Mouse (Mus musculus): ENCODE measurements around the gene Slc1a4.

Gene Slc1a4

GRCm38 (mm10) chr11:20332561-20333514 lies at the start of gene Slc1a4:
Gene Slc1a4, minus strand, starts transcription at chr11:20332713.
- DNase-seq (ENCODE audit: low spot score in 2 of 2), result peak; percentile 79 to 80

DNA sequence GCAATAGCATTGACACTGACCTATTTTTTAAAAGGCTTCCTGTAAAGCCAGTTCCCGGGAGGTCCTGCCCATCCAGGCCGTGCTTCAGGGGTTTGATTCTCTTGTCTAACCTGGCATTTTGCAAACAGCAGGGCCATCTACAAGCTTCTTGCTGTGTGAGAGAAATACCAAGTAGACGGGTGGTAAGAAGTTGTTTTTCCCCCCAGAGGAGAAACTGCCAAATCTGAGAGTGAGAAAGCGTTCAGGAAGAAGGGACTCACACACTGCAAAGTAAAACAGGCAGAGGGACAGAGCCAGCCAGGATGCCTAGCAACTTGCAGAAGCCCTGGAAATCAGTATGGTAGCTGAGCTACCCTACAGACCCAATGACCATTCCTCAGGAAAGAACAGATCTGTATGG lies 47.6 kb upstream of the Slc1a4 start:
- DNase-seq (ENCODE audit: low spot score in 2 of 2), result no peak

GRCm38 (mm10) chr11:20376642-20377041 lies 44.1 kb upstream of the Slc1a4 start:
- no peak for DNase-seq (ENCODE audit: low spot score in 2 of 2)

DNA sequence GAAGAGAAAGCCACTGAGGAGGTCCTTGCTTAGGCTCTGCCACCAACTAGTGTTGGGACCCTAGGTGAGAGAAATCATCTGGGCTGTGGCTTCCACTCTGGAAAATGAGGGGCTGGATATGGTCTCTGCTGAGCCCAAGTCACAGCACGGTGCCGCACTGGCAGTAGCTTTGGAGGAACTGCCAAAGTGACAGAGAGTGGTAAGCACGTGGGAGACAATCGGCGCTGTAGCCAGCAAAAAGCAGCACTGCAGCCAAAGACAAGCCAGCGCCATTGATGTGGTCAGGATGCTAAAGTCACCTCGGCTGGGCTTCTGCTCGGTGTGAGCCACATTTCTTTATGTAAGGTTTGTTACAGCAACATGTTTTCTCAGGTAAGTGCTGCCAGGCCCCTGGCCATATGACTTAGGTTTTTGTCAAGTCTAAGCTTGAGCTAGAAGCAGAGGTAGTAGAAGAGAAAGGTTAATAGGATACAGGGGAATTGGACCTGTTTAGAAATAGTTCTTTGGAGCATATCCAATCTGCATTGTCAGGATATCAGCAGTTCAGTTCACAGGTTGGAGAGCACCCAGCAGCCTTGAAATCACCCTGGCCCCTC lies 40.2 kb upstream of the Slc1a4 start:
- no peak for DNase-seq (ENCODE audit: low spot score in 2 of 2)

GRCm38 (mm10) chr11:20370486-20370885 lies 38.0 kb upstream of the Slc1a4 start:
- no peak for DNase-seq (ENCODE audit: low spot score in 2 of 2)

DNA sequence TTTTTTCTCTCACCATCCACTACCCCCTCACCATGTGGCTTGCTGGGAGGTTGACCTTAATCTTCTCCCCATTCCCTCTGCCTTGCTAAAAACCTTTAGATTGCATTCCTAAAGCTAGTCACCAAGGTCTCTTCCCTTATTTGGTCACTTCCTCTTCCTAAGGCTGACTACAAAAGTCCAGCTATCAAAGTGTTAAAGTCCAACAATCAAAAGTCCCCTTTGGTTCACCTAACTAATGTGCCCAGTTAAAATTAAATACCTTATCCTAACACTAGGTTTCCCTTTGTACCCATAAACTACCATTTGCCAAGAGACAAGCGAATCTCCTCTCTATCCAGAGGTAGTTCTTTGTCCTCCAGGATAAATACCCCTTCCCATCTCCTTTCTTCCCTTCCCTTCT lies 33.9 kb upstream of the Slc1a4 start:
- no peak for DNase-seq (ENCODE audit: low spot score in 2 of 2)

- DNase-seq (ENCODE audit: low spot score in 2 of 2), result no peak
Measured at GRCm38 (mm10) chr11:20361354-20361753, 28.8 kb upstream of the Slc1a4 start.

- no peak for DNase-seq (ENCODE audit: low spot score in 2 of 2)
Measured at GRCm38 (mm10) chr11:20357684-20358447, 25.4 kb upstream of the Slc1a4 start.

DNA sequence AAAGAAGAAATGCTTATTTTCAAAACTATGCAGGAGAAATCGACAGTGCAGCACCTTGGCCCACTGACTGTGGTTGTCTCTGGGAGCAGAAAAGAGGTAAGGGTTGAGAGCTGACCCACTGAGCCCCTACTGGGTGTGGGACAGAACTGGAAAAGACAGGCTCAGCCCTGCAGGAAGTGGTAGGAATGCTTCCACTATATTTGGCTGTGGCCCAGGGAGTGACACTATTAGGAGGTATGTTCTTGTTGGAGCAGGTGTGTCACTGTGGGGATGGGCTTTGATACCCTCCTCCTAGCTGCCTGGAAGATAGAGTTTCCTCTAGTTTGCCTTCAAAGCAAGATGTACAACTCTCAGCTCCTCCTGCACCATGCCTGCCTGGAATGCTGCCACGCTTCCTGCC lies 16.0 kb upstream of the Slc1a4 start:
- no peak for DNase-seq (ENCODE audit: low spot score in 2 of 2)

DNA sequence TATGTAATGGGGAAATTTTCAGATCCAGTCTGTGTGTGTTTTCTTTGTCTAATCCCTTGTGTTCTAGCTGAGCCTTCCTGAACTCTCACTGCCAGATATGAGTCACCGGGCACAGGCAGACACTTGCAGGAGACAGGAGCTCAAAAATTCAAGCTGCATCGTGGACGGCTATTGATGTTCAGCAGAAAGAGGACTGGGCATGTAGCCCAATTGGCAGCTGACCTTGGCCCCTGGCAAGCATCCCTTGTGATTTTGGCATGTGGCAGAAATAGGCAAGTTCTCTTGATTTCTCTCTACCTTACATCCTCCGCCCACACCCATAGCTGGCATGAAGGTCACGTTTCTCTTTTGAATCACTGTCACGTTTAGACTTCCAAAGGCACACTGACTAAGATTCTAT lies 15.0 kb upstream of the Slc1a4 start:
- DNase-seq (ENCODE audit: low spot score in 2 of 2), result no peak

- no peak for DNase-seq (ENCODE audit: low spot score in 2 of 2)
Measured at GRCm38 (mm10) chr11:20346369-20346768, 13.9 kb upstream of the Slc1a4 start.

GRCm38 (mm10) chr11:20343952-20344351 lies 11.4 kb upstream of the Slc1a4 start:
- DNase-seq (ENCODE audit: low spot score in 2 of 2), result no peak

DNA sequence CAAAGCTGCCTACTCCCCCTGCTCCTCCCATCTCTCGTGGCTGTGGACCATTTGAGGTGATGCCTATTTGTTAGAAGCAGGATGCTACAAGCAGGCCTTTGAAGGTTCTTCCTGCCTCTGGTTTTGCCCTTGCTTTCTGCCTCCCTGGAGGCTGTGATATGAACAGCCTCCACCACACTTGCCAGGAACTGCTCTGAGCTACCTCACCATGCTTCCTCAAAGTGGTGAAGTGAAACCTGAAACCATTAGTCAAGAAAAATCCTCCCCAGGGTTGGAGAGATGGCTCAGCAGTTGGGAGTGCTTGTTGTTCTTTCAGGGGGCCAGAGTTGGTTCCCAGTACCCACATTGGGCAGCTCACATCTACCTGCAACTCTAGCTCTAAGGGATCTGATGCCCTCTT lies 9.1 kb upstream of the Slc1a4 start:
- no peak for DNase-seq (ENCODE audit: low spot score in 2 of 2)

DNA sequence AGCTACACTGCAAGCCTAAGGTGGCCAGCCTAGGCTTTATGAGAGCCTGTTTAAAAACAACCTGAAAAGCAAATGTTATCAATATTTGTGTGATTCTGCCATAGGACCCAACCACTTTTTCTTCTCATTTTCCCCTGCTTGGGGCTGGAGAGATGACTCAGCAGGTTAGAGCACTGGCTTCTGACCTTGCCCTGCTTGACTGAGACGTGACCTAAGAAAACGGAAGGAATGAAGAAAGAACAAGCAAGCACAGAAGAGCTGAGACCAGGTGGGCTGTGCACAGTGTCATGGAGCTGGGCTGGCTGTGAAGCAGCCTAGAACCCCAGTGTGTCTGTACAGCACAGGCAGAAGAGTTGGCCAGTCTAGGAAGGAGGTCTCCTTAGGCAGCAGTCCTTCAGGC lies 6.2 kb upstream of the Slc1a4 start:
- no peak for DNase-seq (ENCODE audit: low spot score in 2 of 2)

- no peak for DNase-seq (ENCODE audit: low spot score in 2 of 2)
Measured at GRCm38 (mm10) chr11:20334301-20334700, 1.8 kb upstream of the Slc1a4 start.

- peak; percentile 20 to 24 for DNase-seq (ENCODE audit: low spot score in 2 of 2)
Measured at GRCm38 (mm10) chr11:20331690-20332537, 599 bp downstream of the Slc1a4 start.

GRCm38 (mm10) chr11:20331027-20331689 lies 1.4 kb downstream of the Slc1a4 start:
- DNase-seq (ENCODE audit: low spot score in 2 of 2), result no peak

DNA sequence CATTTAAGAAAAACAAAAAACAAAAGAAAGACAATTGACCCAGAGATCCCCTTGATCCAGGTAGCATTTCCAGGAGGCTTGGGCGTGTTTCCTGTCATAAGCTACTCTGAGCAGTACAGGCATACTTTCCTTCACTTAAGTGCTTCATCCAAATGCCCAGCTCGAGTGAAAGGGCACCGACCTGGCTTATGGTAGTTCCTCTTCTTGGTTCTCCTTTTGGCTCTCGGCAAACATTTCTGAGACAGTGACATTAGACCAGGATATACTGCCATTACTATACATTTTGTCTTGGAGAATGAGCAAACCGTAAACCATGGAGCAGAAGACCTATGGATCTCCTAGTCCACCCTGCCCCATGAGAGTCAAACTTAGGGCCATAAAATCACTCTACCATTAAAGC lies 2.8 kb downstream of the Slc1a4 start:
- no peak for DNase-seq (ENCODE audit: low spot score in 2 of 2)

GRCm38 (mm10) chr11:20328771-20329170 lies 3.7 kb downstream of the Slc1a4 start:
- DNase-seq (ENCODE audit: low spot score in 2 of 2), result no peak

DNA sequence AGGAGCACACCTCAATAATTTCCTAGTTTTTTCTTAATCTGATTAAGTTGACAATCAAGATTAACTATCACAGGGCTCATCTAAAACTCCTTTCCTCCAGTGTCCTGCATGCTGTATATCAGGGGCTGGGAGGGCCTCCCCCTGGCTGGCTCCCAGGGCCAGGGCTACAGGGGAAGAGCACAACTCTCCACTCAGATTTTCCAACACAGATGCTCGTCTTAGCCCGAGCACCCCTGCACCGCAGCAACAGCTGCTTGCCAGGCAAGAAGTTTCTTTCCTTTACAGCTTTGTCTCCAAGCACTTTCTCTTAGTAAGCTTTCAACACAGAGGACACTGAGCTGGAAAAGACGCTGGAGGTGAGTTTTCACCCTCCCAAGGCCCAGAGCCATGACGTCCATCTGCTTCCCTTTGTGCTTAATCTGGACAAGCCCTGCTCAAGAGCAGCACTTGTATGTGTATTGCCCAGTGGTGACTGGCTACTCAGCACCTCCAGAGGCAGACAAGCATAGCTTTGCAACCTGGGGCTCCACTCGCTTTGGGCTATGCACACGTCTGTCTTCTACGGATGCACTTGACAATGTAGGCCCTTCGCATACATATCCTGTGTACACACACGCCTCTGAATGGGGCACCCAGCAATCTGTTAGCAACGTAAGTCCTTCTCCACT lies 6.1 kb downstream of the Slc1a4 start:
- no peak for DNase-seq (ENCODE audit: low spot score in 2 of 2)
